Mouse (Mus musculus) heart, embryonic 12.5 days (tissue): ENCODE data around the gene Gm17190. TPM values are rescaled to one million over a fixed set of nuclear protein-coding genes. Genes with fewer than 3 reads are reported as not detected.
"Not testable (repeated sequence)": the region's sequence is repeated elsewhere in the genome, so short reads cannot be mapped to it uniquely, and the experiment has no call there.

Source experiments
- ATAC-seq: fragments of 200-750 bp; cut with Nextera tagmentation; 2 replicates; pipeline ENCODE4 v1.8.0; 2017; ENCODE audit warnings: moderate TSS enrichment, moderate library complexity; ENCODE audit not compliant: insufficient number of reproducible peaks, low FRiP score
- H3K27ac ChIP-seq: fragments of 300-500 bp; sonication (generic); 2 replicates; pipeline ENCODE4 v1.5.1; 2016; ENCODE audit warnings: mild to moderate bottlenecking, moderate library complexity; ENCODE audit not compliant: poor library complexity, severe bottlenecking
- H3K27me3 ChIP-seq: fragments of 300-500 bp; sonication (generic); replicated peaks from 2 replicates; pipeline ENCODE4 v1.6.1; 2016; ENCODE audit warnings: mild to moderate bottlenecking, moderate library complexity
- H3K36me3 ChIP-seq: fragments of 300-500 bp; sonication (generic); 2 replicates; pipeline ENCODE4 v1.6.1; 2016; ENCODE audit warnings: mild to moderate bottlenecking, moderate library complexity
- H3K4me1 ChIP-seq: fragments of 300-500 bp; sonication (generic); replicated peaks from 2 replicates; pipeline ENCODE4 v1.6.1; 2016; ENCODE audit warnings: mild to moderate bottlenecking
- H3K4me2 ChIP-seq: fragments of 300-500 bp; sonication (generic); 2 replicates; pipeline ENCODE4 v1.6.1; 2016; ENCODE audit warnings: mild to moderate bottlenecking, moderate library complexity
- H3K4me3 ChIP-seq: fragments of 300-500 bp; sonication (generic); 2 replicates; pipeline ENCODE4 v1.5.1; 2016; ENCODE audit warnings: mild to moderate bottlenecking
- H3K9ac ChIP-seq: fragments of 300-500 bp; sonication (generic); 2 replicates; pipeline ENCODE4 v1.6.1; 2016; ENCODE audit warnings: mild to moderate bottlenecking, moderate library complexity
- H3K9me3 ChIP-seq: fragments of 300-500 bp; sonication (generic); replicated peaks from 2 replicates; pipeline ENCODE4 v1.6.1; 2016; ENCODE audit warnings: mild to moderate bottlenecking, moderate library complexity
- WGBS: fragments of 180-500 bp; shearing (Covaris S2); methylation state at CpG from one replicate; pipeline ENCODE4 v1.1.7; 2016; 5-methylcytosine and 5-hydroxymethylcytosine counted together
- polyA plus RNA-seq: library from polyadenylated mRNA; unstranded; fragments of >200 nt; fragmentation: Nextera tagmentation; extraction: Ambion mirVana; gene quantifications from 2 replicates; pipeline ENCODE4 v1.2.1, GENCODE M21; 2016

Gm17190 gene
- polyA plus RNA-seq = not detected in 2 replicates

DNA sequence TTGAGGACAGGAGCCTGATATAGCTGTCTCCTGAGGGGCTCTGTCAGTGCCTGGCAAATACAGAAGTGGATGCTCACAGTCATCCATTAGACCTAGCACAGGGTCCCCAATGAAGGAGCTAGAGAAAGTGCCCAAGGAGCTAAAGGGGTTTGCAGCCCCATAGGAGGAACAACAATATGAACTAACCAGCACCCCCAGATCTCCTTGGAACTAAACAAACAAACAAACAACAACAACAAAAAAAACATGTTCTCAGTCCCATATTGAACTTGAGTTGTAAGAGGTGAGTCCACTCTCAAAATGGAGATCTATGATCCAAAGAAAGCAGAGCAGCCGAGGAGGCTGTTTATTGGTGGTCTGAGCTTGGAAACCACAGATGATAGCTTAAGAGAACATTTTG is at the start of gene Gm17190:
Gm17190 (plus strand) TSS at position 301 of the 400 bp plus-strand sequence.
- H3K27me3 ChIP-seq, H3K4me2 ChIP-seq, H3K4me3 ChIP-seq, H3K4me1 ChIP-seq, ATAC-seq, H3K9ac ChIP-seq, H3K9me3 ChIP-seq, H3K36me3 ChIP-seq, H3K27ac ChIP-seq: not testable (repeated sequence)
- 78% methylated on average over 1 of the region's 1 CpGs for WGBS

DNA sequence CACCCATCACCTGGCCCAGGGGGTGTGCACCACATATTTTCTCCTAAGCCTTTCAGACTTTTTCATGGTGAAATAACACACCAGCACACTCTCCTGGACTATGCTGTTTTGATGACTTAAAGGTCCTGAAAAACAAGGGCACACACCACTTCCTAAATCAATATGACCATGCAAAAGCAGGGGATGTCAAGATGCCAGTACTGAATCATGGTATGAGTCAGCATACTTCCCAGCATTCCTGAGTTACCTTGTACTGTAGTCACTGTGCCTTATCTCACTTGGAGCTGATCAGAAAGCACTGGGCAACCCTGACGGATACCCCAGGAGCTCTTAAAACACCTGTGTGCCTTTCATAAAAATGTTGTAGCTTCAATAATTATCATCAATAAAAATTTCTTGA is 42.3 kb upstream of the Gm17190 start:
- Histone ChIP-seq H3K9me3 (peaks cover 4% of the 10 kb centered on the region; the same call in 1 of the 2 replicates), H3K27me3 (no peaks in the 10 kb centered on the region), H3K4me2 (no peak overlapping the region), H3K4me1 (no peaks in the 10 kb centered on the region), H3K4me3 (no peak overlapping the region), H3K36me3 (no peaks in the 10 kb centered on the region), H3K9ac (no peak overlapping the region), H3K27ac (no peak overlapping the region)
- 29% methylated on average over 1 of the region's 1 CpGs for WGBS
- no peak for ATAC-seq

GRCm38 (mm10) chr13:96040275-96041042 is 41.4 kb upstream of the Gm17190 start:
- Histone ChIP-seq H3K27ac (no peak overlapping the region), H3K4me1 (no peaks in the 10 kb centered on the region), H3K4me2 (no peak overlapping the region), H3K4me3 (no peak overlapping the region), H3K9me3 (peaks cover 4% of the 10 kb centered on the region; the same call in 1 of the 2 replicates), H3K36me3 (no peaks in the 10 kb centered on the region), H3K27me3 (no peaks in the 10 kb centered on the region), H3K9ac (no peak overlapping the region)
- 70% methylated on average over 11 of the region's 11 CpGs for WGBS
- ATAC-seq = no peak

GRCm38 (mm10) chr13:96045396-96045795 is 36.5 kb upstream of the Gm17190 start:
- 66% methylated on average over 5 of the region's 5 CpGs for WGBS
- Histone ChIP-seq H3K27ac (no peak overlapping the region), H3K27me3 (no peaks in the 10 kb centered on the region), H3K36me3 (no peaks in the 10 kb centered on the region), H3K9me3 (peaks cover 4% of the 10 kb centered on the region; the same call in 1 of the 2 replicates), H3K4me1 (no peaks in the 10 kb centered on the region), H3K9ac (no peak overlapping the region), H3K4me3 (no peak overlapping the region), H3K4me2 (no peak overlapping the region)
- no peak for ATAC-seq

GRCm38 (mm10) chr13:96052755-96053154 is 29.1 kb upstream of the Gm17190 start:
- ATAC-seq = no peak
- H3K9ac ChIP-seq = no peak overlapping the region
- H3K27me3 ChIP-seq = no peaks in the 10 kb centered on the region
- H3K4me2 ChIP-seq = no peak overlapping the region
- H3K9me3 ChIP-seq = no peaks in the 10 kb centered on the region
- H3K4me3 ChIP-seq = no peak overlapping the region
- WGBS = 66% methylated on average over 3 of the region's 3 CpGs
- H3K27ac ChIP-seq = no peak overlapping the region
- no peaks in the 10 kb centered on the region for H3K36me3 ChIP-seq
- no peaks in the 10 kb centered on the region for H3K4me1 ChIP-seq

- H3K4me3 ChIP-seq = no peak overlapping the region
- no peak overlapping the region for H3K27ac ChIP-seq
- H3K4me2 ChIP-seq = no peak overlapping the region
- H3K9ac ChIP-seq = no peak overlapping the region
- 0 out of 2 replicates have a peak, but pooled peaks cover 6% of the 10 kb centered on the region for H3K9me3 ChIP-seq
- no peak for ATAC-seq
- no peaks in the 10 kb centered on the region for H3K4me1 ChIP-seq
- no peaks in the 10 kb centered on the region for H3K27me3 ChIP-seq
- 75% methylated on average over 8 of the region's 8 CpGs for whole genome bisulfite sequencing
- no peaks in the 10 kb centered on the region for H3K36me3 ChIP-seq
Measured at GRCm38 (mm10) chr13:96073555-96073954, 8.3 kb upstream of the Gm17190 start.

DNA sequence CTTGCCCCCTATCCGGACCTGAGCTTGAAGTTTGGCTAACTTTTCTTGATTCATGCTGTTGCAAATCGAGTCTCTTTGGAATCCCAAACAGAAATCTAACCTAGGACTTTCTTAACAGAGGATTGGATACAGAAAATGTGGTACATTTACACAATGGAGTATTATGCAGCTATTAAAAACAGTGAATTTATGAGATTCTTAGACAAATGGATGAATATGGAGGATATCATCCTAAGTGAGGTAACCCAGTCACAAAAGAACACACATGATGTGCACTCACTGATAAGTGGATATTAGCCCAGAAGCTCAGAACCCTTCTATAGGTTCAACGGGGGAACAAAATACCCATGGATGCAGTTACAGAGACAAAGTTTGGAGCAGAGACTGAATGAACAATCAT is 578 bp upstream of the Gm17190 start, which contains the start of gene Gm20075:
Gm20075 (minus strand) TSS at position 101 of the 400 bp plus-strand sequence.
- not testable (repeated sequence) for H3K36me3 ChIP-seq, H3K4me2 ChIP-seq, H3K27me3 ChIP-seq, H3K27ac ChIP-seq, H3K4me3 ChIP-seq, H3K9me3 ChIP-seq, H3K4me1 ChIP-seq, ATAC-seq, H3K9ac ChIP-seq
- WGBS = 75% methylated on average over 3 of the region's 3 CpGs

DNA sequence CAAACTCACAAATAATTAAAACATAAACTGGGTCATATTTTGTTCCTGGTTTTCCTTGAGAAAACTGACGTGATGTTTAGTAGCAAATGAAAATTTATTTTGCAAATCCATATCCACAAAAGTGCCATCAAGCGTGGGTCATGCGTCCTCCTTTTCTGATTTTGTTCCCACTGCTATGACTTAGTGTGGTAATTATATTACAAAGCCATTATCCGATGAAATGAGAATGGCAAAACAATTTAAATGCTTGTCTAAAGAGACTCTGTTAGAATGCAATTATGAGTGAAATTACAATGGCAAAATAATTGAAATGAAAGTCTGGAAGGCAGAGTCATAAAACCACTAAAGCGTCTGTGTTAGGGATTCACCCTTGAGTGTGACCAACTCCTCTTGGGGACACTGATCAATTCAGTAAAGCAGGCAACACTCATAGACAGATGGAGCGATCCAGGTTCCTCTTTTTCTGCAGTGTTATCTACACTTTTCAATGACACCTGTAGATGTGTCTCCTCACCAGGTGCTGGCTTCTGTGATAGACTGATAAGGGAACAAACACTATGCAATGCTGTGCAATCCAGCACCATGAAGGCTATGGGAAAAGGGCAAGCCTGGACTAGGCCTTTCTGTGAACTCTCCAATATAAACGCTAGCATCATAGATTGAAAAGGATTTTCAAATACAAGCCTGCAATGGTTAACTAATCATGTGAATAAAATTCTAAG is 3.9 kb downstream of the Gm17190 start:
- WGBS = 83% methylated on average over 7 of the region's 7 CpGs
- H3K4me3 ChIP-seq = no peak overlapping the region
- no peak overlapping the region for H3K27ac ChIP-seq
- no peaks in the 10 kb centered on the region for H3K9me3 ChIP-seq
- no peak overlapping the region for H3K9ac ChIP-seq
- no peaks in the 10 kb centered on the region for H3K36me3 ChIP-seq
- no peaks in the 10 kb centered on the region for H3K27me3 ChIP-seq
- H3K4me2 ChIP-seq = no peak overlapping the region
- ATAC-seq = no peak
- no peaks in the 10 kb centered on the region for H3K4me1 ChIP-seq

DNA sequence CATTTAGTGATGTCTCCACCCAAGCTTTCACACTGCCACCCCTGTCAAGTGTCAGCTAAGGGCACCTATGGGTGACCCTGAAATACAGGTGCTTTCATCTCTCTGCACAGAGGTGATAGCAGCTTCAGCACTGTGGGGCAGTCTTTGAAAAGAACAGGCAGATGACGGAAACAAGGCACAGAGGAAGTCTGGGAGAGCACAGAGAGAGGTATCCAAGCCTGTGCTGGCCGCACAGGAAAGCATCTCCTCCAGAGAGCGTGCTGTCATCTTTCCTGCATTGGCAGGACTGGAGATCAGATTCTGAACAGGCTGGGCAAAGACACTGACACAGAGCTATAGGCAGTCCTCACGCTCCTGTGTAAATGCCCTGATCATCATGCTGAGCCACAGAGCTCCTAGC is 9.1 kb downstream of the Gm17190 start:
- ATAC-seq = no peak
- Histone ChIP-seq H3K4me3 (no peak overlapping the region), H3K27ac (no peak overlapping the region), H3K4me1 (no peaks in the 10 kb centered on the region), H3K9ac (no peak overlapping the region), H3K9me3 (no peaks in the 10 kb centered on the region), H3K27me3 (no peaks in the 10 kb centered on the region), H3K4me2 (no peak overlapping the region), H3K36me3 (no peaks in the 10 kb centered on the region)
- 64% methylated on average over 4 of the region's 4 CpGs for WGBS

GRCm38 (mm10) chr13:96106367-96106766 is 24.5 kb downstream of the Gm17190 start:
- Histone ChIP-seq H3K4me3 (no peak overlapping the region), H3K9ac (no peak overlapping the region), H3K9me3 (0 out of 2 replicates have a peak, but pooled peaks cover 3% of the 10 kb centered on the region), H3K27ac (no peak overlapping the region), H3K27me3 (no peaks in the 10 kb centered on the region), H3K4me2 (no peak overlapping the region), H3K36me3 (no peaks in the 10 kb centered on the region), H3K4me1 (no peaks in the 10 kb centered on the region)
- ATAC-seq = no peak
- WGBS = 68% methylated on average over 4 of the region's 4 CpGs

DNA sequence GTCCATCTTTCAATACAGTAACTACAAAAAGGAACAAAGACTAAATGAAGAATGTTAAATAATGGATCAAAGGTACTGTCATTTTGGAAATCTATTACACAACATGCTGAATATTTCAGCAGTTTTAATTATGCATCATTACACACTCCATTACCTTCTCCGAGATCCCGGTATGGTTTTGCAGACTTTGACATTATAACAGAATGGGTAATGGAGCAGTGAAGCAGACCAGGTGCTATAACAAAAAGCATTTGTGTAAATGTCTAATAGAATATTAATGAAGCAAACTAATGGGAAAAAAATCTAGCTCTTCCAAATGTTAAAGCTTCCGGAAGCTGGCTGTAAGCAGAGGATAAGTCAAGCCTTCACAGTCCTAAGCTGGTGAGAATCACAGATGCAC is 28.9 kb downstream of the Gm17190 start:
- no peak for ATAC-seq
- Histone ChIP-seq H3K9me3 (no peaks in the 10 kb centered on the region), H3K27ac (no peak overlapping the region), H3K4me1 (no peaks in the 10 kb centered on the region), H3K27me3 (no peaks in the 10 kb centered on the region), H3K36me3 (no peaks in the 10 kb centered on the region), H3K4me2 (no peak overlapping the region), H3K4me3 (no peak overlapping the region), H3K9ac (no peak overlapping the region)
- WGBS = 87% methylated on average over 3 of the region's 3 CpGs
